ENCODE assay signal across 8 mouse cellular contexts in genomic region chr9:88437342-88438236, GRCm38 (mm10). TPM values are rescaled to one million over a fixed set of nuclear protein-coding genes. Genes with fewer than 3 reads are reported as not detected.
DNase-seq lines count a peak whose midpoint lies in the region; ATAC-seq and TF ChIP-seq lines count a peak whose summit lies in the region.

No protein-coding gene starts in this region.

- H3K4me3 ChIP-seq in cerebellum, adult 2 months (replicated peaks; ENCODE audit: insufficient read depth, low read depth, low read length), result peak overlapping the region; percentile 70
- H3K4me3 ChIP-seq in limb, embryonic 14.5 days (replicated peaks; ENCODE audit: low read length), result peak overlapping the region; percentile 76

- no peaks in the 10 kb centered on the region for H3K9me3 ChIP-seq in limb, embryonic 14.5 days (ENCODE audit: control insufficient read depth, low read length)

- H3K36me3 ChIP-seq in limb, embryonic 14.5 days (ENCODE audit: control insufficient read depth, insufficient read depth, low read length), result peaks cover 3% of the 10 kb centered on the region; the same call in 1 of the 2 replicates

- 39% methylated on average over 10 of the region's 10 CpGs for WGBS in cerebellum, adult 2 months
- WGBS in limb, embryonic 14.5 days, result 51% methylated on average over 10 of the region's 10 CpGs

- H3K4me1 ChIP-seq in cerebellum, adult 2 months (ENCODE audit: control insufficient read depth, insufficient read depth, low read length), result peaks cover 8% of the 10 kb centered on the region
- H3K4me1 ChIP-seq in limb, embryonic 14.5 days (ENCODE audit: control insufficient read depth, insufficient read depth, low read length), result peaks cover 6% of the 10 kb centered on the region

- no peak overlapping the region for H3K27ac ChIP-seq in cerebellum, adult 2 months (ENCODE audit: insufficient read depth, low read length)
- H3K27ac ChIP-seq in limb, embryonic 14.5 days (replicated peaks; ENCODE audit: low read depth, low read length), result no peak overlapping the region

- TF ChIP-seq POLR2A in cerebellum, adult 2 months (IDR thresholded peaks at IDR 0.05; ENCODE audit: borderline replicate concordance, insufficient read depth, low read length), result no peak
- no peak for TF ChIP-seq POLR2A in limb, embryonic 14.5 days (IDR thresholded peaks at IDR 0.05; ENCODE audit: borderline replicate concordance, extremely low read depth, insufficient read depth, insufficient read length)

- peak overlapping the region; percentile 79 for H3K4me2 ChIP-seq in limb, embryonic 14.5 days (replicated peaks; ENCODE audit: low read depth, low read length, severe bottlenecking)

- ATAC-seq in limb, embryonic 14.5 days (ENCODE audit: low FRiP score, low read depth), result no peak

- DNase-seq in cerebellum, adult 2 months, result no peak
- DNase-seq in cerebellum, adult 18-20 months, result no peak
- peak; percentile 18 for DNase-seq in thymus, postnatal 0 days (ENCODE audit: low spot score)
- DNase-seq in thymus, postnatal 36 days, result no peak
- DNase-seq in limb, embryonic 14.5 days (ENCODE audit: low spot score), result no peak
- DNase-seq in right cerebral cortex, postnatal 25 days, result no peak
- DNase-seq in cerebellum, adult 11 months, result no peak
- no peak for DNase-seq in left cerebral cortex, adult 18-20 months (ENCODE audit: low spot score in 2 of 2)

- TF ChIP-seq CTCF in cerebellum, adult 2 months (IDR thresholded peaks at IDR 0.05; ENCODE audit: borderline replicate concordance, insufficient read depth, low read depth, low read length), result no peak

- H3K27me3 ChIP-seq in cerebellum, adult 2 months (ENCODE audit: control insufficient read depth, insufficient read depth, low read length), result no peaks in the 10 kb centered on the region
- H3K27me3 ChIP-seq in limb, embryonic 14.5 days (ENCODE audit: control insufficient read depth, insufficient read depth, low read length), result no peaks in the 10 kb centered on the region

- peak overlapping the region; percentile 79; the same call in 1 of the 2 replicates for H3K9ac ChIP-seq in limb, embryonic 14.5 days (ENCODE audit: low read depth, low read length, severe bottlenecking)

RNA-seq across cellular contexts. Expression of gene Snx14, which starts 1.2 kb away (rescaled TPM):
- 50.4 and 52.6 TPM in 2 replicates for polyA plus RNA-seq in cerebellum, adult 2 months (2012; rRNA removed)
- polyA plus RNA-seq in thymus, postnatal 0 days (2015; fragmentation: Nextera tagmentation; extraction: Ambion mirVana), result 16.0 TPM in 2 replicates
- polyA plus RNA-seq in limb, embryonic 14.5 days (2012; rRNA removed), result 26.5 and 39.5 TPM in 2 replicates
- 20.7 and 23.2 TPM in 2 replicates for polyA plus RNA-seq in limb, embryonic 14.5 days (2014; fragmentation: Nextera tagmentation; extraction: Ambion mirVana)
- 10 to 100 TPM; 54.3 to 55.8 TPM for total RNA-seq in left cerebral cortex, adult 18-20 months (2021)

RNA-seq across cellular contexts. Expression of gene Gm20537, which starts 18.8 kb away (rescaled TPM):
- 0.36 and 0.49 TPM in 2 replicates for polyA plus RNA-seq in cerebellum, adult 2 months (2012; rRNA removed)
- 0.45 TPM in 1 of 2 replicates, not detected in the other for polyA plus RNA-seq in thymus, postnatal 0 days (2015; fragmentation: Nextera tagmentation; extraction: Ambion mirVana)
- 1.2 and 1.7 TPM in 2 replicates for polyA plus RNA-seq in limb, embryonic 14.5 days (2012; rRNA removed)
- polyA plus RNA-seq in limb, embryonic 14.5 days (2014; fragmentation: Nextera tagmentation; extraction: Ambion mirVana), result 0.35 TPM in 1 of 2 replicates, not detected in the other
- 1 to 10 TPM in 1 of 2 experiments, not detected in 1; 1.7 TPM for total RNA-seq in left cerebral cortex, adult 18-20 months (2021)

RNA-seq across cellular contexts. Expression of gene Syncrip, which starts 44.8 kb away (rescaled TPM):
- 27.3 and 30.1 TPM in 2 replicates for polyA plus RNA-seq in cerebellum, adult 2 months (2012; rRNA removed)
- polyA plus RNA-seq in thymus, postnatal 0 days (2015; fragmentation: Nextera tagmentation; extraction: Ambion mirVana), result 114 and 132 TPM in 2 replicates
- polyA plus RNA-seq in limb, embryonic 14.5 days (2012; rRNA removed), result 59.8 and 86.2 TPM in 2 replicates
- polyA plus RNA-seq in limb, embryonic 14.5 days (2014; fragmentation: Nextera tagmentation; extraction: Ambion mirVana), result 119 and 122 TPM in 2 replicates
- 10 to 100 TPM; 64.8 TPM for total RNA-seq in left cerebral cortex, adult 18-20 months (2021)
